Mouse (Mus musculus) G1E (cell line): ENCODE results near the gene Hs3st3a1.

Experiments
- CTCF ChIP-seq: IDR thresholded peaks from 2 replicates; pipeline ENCODE4 v1.5.1; 2012; ENCODE audit warnings: low read depth, low read length, inconsistent platforms, mixed read lengths
- GATA1 ChIP-seq: IDR thresholded peaks from 2 replicates; pipeline ENCODE4 v1.6.1; 2012; ENCODE audit warnings: borderline replicate concordance, low read length, inconsistent platforms, mixed read lengths
- POLR2AphosphoS5 ChIP-seq: IDR thresholded peaks from 2 replicates; pipeline ENCODE4 v1.6.1; 2012; ENCODE audit warnings: low read depth, low read length, inconsistent platforms; ENCODE audit not compliant: insufficient replicate concordance

DNA sequence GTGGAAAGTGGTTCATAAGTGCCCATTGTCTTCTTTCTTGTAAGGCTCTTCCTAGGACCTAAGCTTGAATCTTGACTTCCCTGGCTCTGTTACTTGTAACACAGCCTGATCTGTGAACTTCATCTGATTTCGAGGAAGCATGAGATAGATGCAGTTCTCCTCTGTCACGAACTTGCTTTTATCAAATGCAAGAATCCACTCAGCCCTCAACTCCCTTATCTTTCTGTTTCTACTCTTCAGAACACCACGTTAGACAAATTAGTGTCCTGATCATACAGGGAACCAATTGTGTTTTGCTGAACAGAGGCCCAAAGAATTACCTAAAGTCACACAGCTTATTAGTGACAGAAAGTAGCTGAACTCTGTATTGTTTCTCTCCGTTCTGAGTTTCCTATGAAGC lies 77.2 kb downstream of the Hs3st3a1 start:
- TF ChIP-seq CTCF, result no peak
- TF ChIP-seq GATA1, result no peak
- TF ChIP-seq POLR2AphosphoS5, result no peak
